Mouse (Mus musculus) heart, adult 2 months (tissue): ENCODE measurements around the gene Lect2.

Experiments
- CTCF ChIP-seq: fragments of 200-600 bp; IDR thresholded peaks from 2 replicates; pipeline ENCODE4 v1.8.1; 2022; ENCODE audit warnings: antibody characterized with exemption, mild to moderate bottlenecking, moderate library complexity
- EP300 ChIP-seq: fragments of 200-500 bp; IDR thresholded peaks from 2 replicates; pipeline ENCODE4 v1.6.1; 2011; ENCODE audit warnings: low read depth, low read length, control low read depth; ENCODE audit not compliant: insufficient read depth

GRCm38 (mm10) chr13:56559841-56560370, 11.6 kb upstream of the Lect2 start:
- TF ChIP-seq CTCF (no peak), EP300 (no peak)
